20 mouse cellular contexts compared by ENCODE assay signal in genomic region chr17:47361343-47361742, GRCm38 (mm10). TPM values are rescaled to one million over a fixed set of nuclear protein-coding genes. Genes with fewer than 3 reads are reported as not detected.
"Had no signal": no experiment of that assay in that cellular context is flagged by ENCODE, and none has a peak within 500 bp of the region (broad histone marks: within the 10 kb centered on the region; RNA-seq: fewer than 3 reads in every experiment).

No protein-coding gene starts in this region.

- H3K4me2 ChIP-seq: liver, embryonic 13.5 days; lung, embryonic 14.5 days; midbrain, embryonic 13.5 days; neural tube, embryonic 13.5 days; stomach, embryonic 15.5 days had no signal

- H3K4me3 ChIP-seq: left cerebral cortex, adult 2 months; liver, embryonic 13.5 days; megakaryocyte, embryonic 14.5 days; midbrain, embryonic 10.5 days; midbrain, embryonic 13.5 days; myocyte; neural tube, embryonic 13.5 days; stomach, embryonic 15.5 days had no signal

- H3K36me3 ChIP-seq: liver, embryonic 13.5 days had no signal

- DNase-seq: layer of hippocampus, postnatal 36 days; liver, embryonic 13.5 days; lung, embryonic 14.5 days; retina, postnatal 1 day; right cerebral cortex, postnatal 25 days; spleen, adult 18-20 months; thymus, adult 18-20 months; thymus, postnatal 36 days had no signal

- H3K27ac ChIP-seq: left cerebral cortex, adult 2 months; liver, embryonic 13.5 days; midbrain, embryonic 10.5 days; midbrain, embryonic 13.5 days; neural tube, embryonic 13.5 days; stomach, embryonic 15.5 days had no signal

- H3K9ac ChIP-seq: liver, embryonic 13.5 days; lung, embryonic 14.5 days; midbrain, embryonic 13.5 days; neural tube, embryonic 13.5 days; stomach, embryonic 15.5 days had no signal

- ATAC-seq: lung, postnatal 0 days; midbrain, embryonic 13.5 days; midbrain, embryonic 16.5 days had no signal

- H3K9me3 ChIP-seq: liver, embryonic 13.5 days; megakaryocyte, embryonic 14.5 days; midbrain, embryonic 10.5 days; midbrain, embryonic 13.5 days; neural tube, embryonic 13.5 days; stomach, embryonic 15.5 days had no signal

- H3K27me3 ChIP-seq: liver, embryonic 13.5 days; stomach, embryonic 15.5 days had no signal

- H3K4me1 ChIP-seq: liver, embryonic 13.5 days; midbrain, embryonic 10.5 days; midbrain, embryonic 13.5 days; neural tube, embryonic 13.5 days; stomach, embryonic 15.5 days had no signal

RNA-seq across cellular contexts. Expression of gene Guca1b, which starts 23.9 kb away (rescaled TPM):
- total RNA-seq: liver, adult 2 months had no signal

RNA-seq across cellular contexts. Expression of gene Guca1a, which starts 39.0 kb away (rescaled TPM):
- total RNA-seq: layer of hippocampus, postnatal 36 days; left cerebral cortex, adult 2 months; left cerebral cortex, postnatal 10 days; neutrophil, adult 5-6 weeks had no signal
